Mouse (Mus musculus): ENCODE results near the gene Elovl5.

The Elovl5 gene

DNA sequence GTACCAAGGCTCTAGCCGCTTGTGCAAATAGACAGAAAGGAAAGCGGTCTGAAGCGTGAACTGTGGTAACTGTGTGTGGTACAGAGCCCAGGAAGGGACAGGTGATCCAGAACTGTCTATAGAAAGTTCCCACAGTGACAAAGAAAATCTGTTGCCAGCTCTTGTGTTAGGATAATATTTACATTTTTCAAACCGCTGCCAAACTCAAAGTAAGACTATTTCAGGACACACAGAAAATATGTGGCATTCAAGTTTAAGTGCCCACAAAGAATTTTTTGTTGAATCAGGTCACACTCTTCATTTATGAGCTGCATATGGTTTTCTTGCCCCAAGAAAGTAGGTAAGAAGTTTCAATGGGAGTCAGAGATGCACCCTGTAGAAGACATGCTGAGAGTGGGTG lies 115.8 kb downstream of the Elovl5 start:
- in situ Hi-C loops (cut with MboI, MseI): no loop called here

Data from T-helper 17 cell (primary cell).